Mouse (Mus musculus) hindbrain, embryonic 11.5 days (tissue): ENCODE data around the gene Wars2. TPM values are rescaled to one million over a fixed set of nuclear protein-coding genes. Genes with fewer than 3 reads are reported as not detected.
A peak's percentile ranks its signal among the peaks of the same experiment; 100 is the strongest.

ENCODE experiments used
- ATAC-seq: fragments of 200-750 bp; cut with Nextera tagmentation; 2 replicates; pipeline ENCODE4 v1.8.0; 2017; ENCODE audit warnings: mild to moderate bottlenecking, moderate TSS enrichment, moderate library complexity; ENCODE audit not compliant: low FRiP score
- DNase-seq: peaks from one replicate; pipeline ENCODE4 v3.0.0-alpha.2; 2015; ENCODE audit warnings: low spot score
- H3K27ac ChIP-seq: fragments of 300-500 bp; sonication (generic); 2 replicates; pipeline ENCODE4 v1.5.1; 2014; ENCODE audit warnings: mild to moderate bottlenecking, low read depth, low read length
- H3K27me3 ChIP-seq: fragments of 300-500 bp; sonication (generic); 2 replicates; pipeline ENCODE4 v1.6.1; 2014; ENCODE audit warnings: mild to moderate bottlenecking, low read length, moderate library complexity, mixed read lengths; ENCODE audit not compliant: control insufficient read depth, insufficient read depth
- H3K36me3 ChIP-seq: fragments of 300-500 bp; sonication (generic); 2 replicates; pipeline ENCODE4 v1.6.1; 2014; ENCODE audit warnings: mild to moderate bottlenecking, low read length, moderate library complexity, mixed read lengths; ENCODE audit not compliant: control insufficient read depth, insufficient read depth
- H3K4me1 ChIP-seq: fragments of 300-500 bp; sonication (generic); replicated peaks from 2 replicates; pipeline ENCODE4 v1.6.1; 2014; ENCODE audit warnings: low read length, mixed read lengths; ENCODE audit not compliant: control insufficient read depth, insufficient read depth
- H3K4me2 ChIP-seq: fragments of 300-500 bp; sonication (generic); replicated peaks from 2 replicates; pipeline ENCODE4 v1.6.1; 2014; ENCODE audit warnings: mild to moderate bottlenecking, low read depth, low read length
- H3K4me3 ChIP-seq: fragments of 300-500 bp; sonication (generic); 2 replicates; pipeline ENCODE4 v1.5.1; 2014; ENCODE audit warnings: low read depth, low read length
- H3K9ac ChIP-seq: fragments of 300-500 bp; sonication (generic); 2 replicates; pipeline ENCODE4 v1.6.1; 2014; ENCODE audit warnings: low read depth, low read length
- H3K9me3 ChIP-seq: fragments of 300-500 bp; sonication (generic); 2 replicates; pipeline ENCODE4 v1.6.1; 2016; ENCODE audit warnings: low read length; ENCODE audit not compliant: control insufficient read depth
- WGBS: fragments of 180-500 bp; shearing (Covaris S2); extraction: QIAGEN DNeasy Blood & Tissue Kit; methylation state at CpG from one replicate; pipeline ENCODE4 v1.1.7; 2014; 5-methylcytosine and 5-hydroxymethylcytosine counted together
- polyA plus RNA-seq: library from polyadenylated mRNA; unstranded; fragments of >200 nt; fragmentation: Nextera tagmentation; extraction: Ambion mirVana; gene quantifications from 2 replicates; pipeline ENCODE4 v1.2.1, GENCODE M21; 2014

The Wars2 gene
- polyA plus RNA-seq, 1 experiment from 2014 or later = 7.9 TPM

GRCm38 (mm10) chr3:99227807-99228206, 86.9 kb downstream of the Wars2 start:
- ATAC-seq (no peak), DNase-seq (no peak)
- WGBS = 81% methylated on average over 2 of the region's 2 CpGs
- Histone ChIP-seq H3K4me1 (no peaks in the 10 kb centered on the region), H3K27me3 (peaks cover 2% of the 10 kb centered on the region; the same call in 1 of the 2 replicates), H3K27ac (no peak overlapping the region), H3K9me3 (no peaks in the 10 kb centered on the region), H3K9ac (no peak overlapping the region), H3K4me2 (no peak overlapping the region), H3K36me3 (no peaks in the 10 kb centered on the region), H3K4me3 (no peak overlapping the region)

DNA sequence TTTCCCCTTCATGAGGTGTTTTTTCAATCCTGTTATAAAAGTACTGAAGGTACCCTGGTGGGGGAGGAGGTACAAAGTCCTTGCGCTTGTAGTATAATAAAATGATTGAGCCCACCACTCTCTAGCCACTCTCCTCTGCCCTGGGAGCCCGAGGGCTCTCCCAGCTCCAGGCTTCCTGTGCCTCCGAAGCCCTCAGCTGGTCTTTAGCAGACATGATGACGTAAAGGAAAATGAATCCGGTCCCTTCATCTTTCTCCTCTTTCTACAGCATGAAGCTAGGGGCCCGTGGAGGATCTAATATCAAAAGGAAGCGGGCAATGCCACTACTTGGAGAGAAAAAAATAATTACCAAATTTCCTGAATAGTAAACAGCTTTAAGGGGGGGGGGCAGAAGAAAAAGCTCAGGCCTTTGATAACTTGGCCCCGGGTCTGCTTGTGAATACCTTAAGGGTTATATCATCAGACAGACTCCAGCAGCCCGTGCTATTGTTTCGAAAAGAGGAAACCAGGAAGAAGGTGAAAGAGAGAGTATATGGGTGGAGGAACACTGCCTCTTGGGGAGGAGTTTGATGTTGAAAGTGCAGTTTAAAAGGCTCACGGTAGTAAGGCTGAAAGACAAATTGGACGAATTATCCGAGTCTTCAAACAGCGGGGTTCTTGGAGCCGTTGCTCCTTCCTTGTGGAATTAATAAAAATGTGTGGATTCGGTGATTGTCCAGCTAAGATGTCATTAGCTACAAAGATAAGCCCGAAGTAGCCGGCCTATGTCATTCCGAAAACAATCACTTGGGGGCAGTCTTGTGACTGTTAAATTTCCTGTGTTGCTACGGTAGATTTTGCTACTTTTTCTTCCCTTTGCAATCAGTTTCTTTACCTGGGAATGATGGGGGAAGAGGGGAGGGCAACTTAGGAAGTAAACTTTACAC, 92.8 kb downstream of the Wars2 start:
- Histone ChIP-seq H3K4me1 (peaks cover 3% of the 10 kb centered on the region), H3K27ac (no peak overlapping the region), H3K27me3 (peaks cover 49% of the 10 kb centered on the region), H3K9ac (no peak overlapping the region), H3K4me3 (no peak overlapping the region), H3K36me3 (no peaks in the 10 kb centered on the region), H3K4me2 (peak overlapping the region; percentile 23; the same call in 1 of the 2 replicates), H3K9me3 (no peaks in the 10 kb centered on the region)
- DNase-seq (peak; percentile 84), ATAC-seq (peak; percentile 46)
- WGBS = 6% methylated on average over 20 of the region's 20 CpGs

DNA sequence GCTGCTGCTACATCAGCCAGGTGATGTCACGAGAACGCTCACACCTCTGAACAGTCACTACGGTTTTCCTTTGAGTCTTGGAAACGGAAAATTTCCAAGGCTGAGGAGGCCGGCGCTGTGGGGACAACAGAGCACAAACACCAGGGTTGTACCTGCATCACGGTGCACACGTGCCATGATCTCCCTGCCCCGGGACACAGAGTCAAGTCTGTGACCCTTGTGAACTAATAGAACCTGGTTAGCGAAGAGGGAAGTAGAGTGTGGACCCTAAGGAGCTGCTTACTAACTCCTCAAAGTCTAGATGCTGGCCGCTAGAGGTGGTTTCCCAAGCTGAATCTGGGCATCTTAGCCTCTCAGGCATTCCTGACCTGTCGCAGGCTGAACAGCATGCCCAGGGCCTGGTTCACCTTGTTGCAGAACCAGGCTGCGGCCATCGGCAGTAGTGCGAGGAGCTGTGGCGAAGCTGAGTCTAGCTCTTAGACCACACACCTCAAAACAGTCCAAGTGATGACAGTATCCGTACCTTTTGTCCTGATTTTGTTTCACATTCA, 93.5 kb downstream of the Wars2 start:
- DNase-seq (no peak), ATAC-seq (peak; percentile 39)
- H3K4me3 ChIP-seq = no peak overlapping the region
- peaks cover 56% of the 10 kb centered on the region for H3K27me3 ChIP-seq
- H3K4me1 ChIP-seq = peaks cover 3% of the 10 kb centered on the region
- H3K9me3 ChIP-seq = no peaks in the 10 kb centered on the region
- no peak overlapping the region for H3K9ac ChIP-seq
- H3K36me3 ChIP-seq = no peaks in the 10 kb centered on the region
- no peak overlapping the region for H3K27ac ChIP-seq
- H3K4me2 ChIP-seq = peak overlapping the region; percentile 23; the same call in 1 of the 2 replicates
- 3% methylated on average over 17 of the region's 17 CpGs for WGBS

DNA sequence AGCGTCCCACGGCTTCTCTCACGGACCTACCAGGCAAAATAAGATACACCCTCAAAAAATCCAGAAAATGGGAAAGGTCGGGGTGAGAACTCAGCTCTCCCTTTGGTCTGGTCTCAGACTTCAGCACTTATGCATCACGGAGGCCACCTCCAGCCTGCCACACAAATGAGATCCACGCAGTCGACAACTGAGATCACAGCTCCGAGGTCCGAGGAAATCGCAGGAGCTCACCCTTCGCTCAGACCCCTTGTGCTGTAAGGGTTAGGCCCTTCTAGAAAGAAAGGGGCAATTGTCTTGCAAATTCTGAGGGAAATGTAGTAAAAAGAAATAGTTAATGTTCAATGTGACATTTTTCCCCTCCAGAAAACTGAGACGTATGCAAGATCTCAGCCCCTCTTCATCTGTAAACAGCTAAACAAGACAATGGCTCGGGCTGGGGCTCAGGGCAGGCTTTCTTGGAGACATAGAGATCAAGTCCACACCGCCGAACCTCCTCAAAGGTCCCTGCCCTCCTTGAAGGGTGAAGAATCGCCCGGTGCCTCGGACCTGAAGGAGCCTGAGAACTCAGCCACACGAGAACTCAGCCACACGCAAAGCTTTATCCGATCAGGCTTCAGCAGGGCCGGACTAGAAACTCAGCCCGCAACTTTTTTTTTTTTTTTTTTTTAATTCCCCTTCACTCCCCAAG, 94.4 kb downstream of the Wars2 start:
- peaks cover 3% of the 10 kb centered on the region for H3K4me1 ChIP-seq
- ATAC-seq (no peak), DNase-seq (peak; percentile 62)
- H3K9ac ChIP-seq = no peak overlapping the region
- H3K27me3 ChIP-seq = peaks cover 64% of the 10 kb centered on the region
- H3K4me3 ChIP-seq = no peak overlapping the region
- H3K36me3 ChIP-seq = no peaks in the 10 kb centered on the region
- WGBS = under 1% methylated on average over 23 of the region's 23 CpGs
- no peak overlapping the region for H3K4me2 ChIP-seq
- H3K27ac ChIP-seq = no peak overlapping the region
- H3K9me3 ChIP-seq = no peaks in the 10 kb centered on the region

DNA sequence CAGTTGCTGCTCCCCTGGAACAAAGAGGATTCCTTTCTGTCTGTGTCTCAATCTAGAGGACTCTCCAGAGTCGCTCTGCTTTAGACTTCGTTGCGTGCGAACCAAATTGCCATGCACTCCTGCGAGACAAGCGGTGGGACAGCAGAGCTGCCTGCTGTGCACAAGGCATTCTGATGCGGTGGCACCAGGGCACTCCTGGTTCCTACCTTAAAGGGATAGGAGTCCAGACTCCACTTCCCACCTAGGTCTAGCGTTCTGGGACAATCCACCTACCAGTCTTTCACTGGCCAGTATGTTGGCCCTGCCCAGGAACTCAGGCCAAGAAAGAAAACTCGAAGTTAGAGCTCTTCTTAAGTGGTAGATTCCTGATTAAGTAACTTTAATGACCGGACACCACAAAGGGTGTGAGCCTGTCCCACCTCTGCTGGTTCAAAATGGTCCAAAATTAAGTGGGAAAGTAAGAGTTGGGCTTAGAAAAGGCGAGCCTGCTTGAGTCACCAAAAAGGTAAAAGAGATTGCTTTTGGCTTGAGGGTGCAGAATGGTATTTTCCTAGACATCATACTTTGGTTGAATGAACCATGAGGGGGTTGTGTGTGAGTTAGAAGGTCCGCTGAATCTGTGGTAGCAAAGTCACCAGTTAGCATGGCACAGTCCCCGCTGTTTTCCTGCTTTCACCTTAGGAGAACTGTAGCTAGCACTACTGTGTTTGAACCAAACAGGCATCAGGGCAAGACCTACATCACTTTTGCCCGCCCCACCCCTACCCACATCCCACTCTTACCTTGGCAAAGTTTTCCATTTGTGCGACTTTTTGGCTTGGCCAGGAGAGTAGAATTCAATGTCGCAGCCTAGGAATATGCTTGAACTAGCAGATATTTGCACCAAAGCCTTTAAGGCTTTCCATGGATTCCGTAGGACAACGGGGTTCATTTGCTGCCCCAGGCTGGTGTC, 95.2 kb downstream of the Wars2 start:
- H3K4me3 ChIP-seq = no peak overlapping the region
- peaks cover 3% of the 10 kb centered on the region for H3K4me1 ChIP-seq
- no peaks in the 10 kb centered on the region for H3K36me3 ChIP-seq
- H3K4me2 ChIP-seq = no peak overlapping the region
- H3K27me3 ChIP-seq = peaks cover 72% of the 10 kb centered on the region
- no peaks in the 10 kb centered on the region for H3K9me3 ChIP-seq
- ATAC-seq = no peak
- no peak overlapping the region for H3K27ac ChIP-seq
- no peak overlapping the region for H3K9ac ChIP-seq
- WGBS = 3% methylated on average over 18 of the region's 18 CpGs
- DNase-seq = peak; percentile 55

DNA sequence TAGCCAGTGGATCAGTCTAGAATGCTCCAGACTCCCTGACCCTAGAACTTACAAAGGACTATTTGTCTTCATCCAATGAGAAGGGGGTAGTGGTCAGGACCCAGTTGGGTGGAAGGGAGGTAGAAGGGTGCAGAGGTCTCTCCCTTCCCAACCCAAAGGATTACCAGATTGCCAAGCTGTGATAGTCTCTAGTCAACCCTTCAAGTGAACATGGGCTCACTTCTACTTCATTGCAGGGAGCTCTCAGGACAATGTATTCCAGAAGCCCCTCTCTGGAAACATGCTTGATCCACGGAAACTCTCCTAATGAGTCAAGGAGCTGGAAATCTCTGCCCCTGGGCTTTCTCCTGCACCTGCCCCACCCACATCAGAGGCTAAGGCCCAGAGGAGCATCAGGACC, 97.8 kb downstream of the Wars2 start:
- DNase-seq (peak; percentile 48), ATAC-seq (no peak)
- Histone ChIP-seq H3K27me3 (peaks cover 94% of the 10 kb centered on the region), H3K36me3 (no peaks in the 10 kb centered on the region), H3K27ac (no peak overlapping the region), H3K9ac (no peak overlapping the region), H3K4me1 (peaks cover 3% of the 10 kb centered on the region), H3K4me2 (no peak overlapping the region), H3K9me3 (no peaks in the 10 kb centered on the region), H3K4me3 (no peak overlapping the region)
- WGBS = 5% methylated on average over 1 of the region's 1 CpGs

DNA sequence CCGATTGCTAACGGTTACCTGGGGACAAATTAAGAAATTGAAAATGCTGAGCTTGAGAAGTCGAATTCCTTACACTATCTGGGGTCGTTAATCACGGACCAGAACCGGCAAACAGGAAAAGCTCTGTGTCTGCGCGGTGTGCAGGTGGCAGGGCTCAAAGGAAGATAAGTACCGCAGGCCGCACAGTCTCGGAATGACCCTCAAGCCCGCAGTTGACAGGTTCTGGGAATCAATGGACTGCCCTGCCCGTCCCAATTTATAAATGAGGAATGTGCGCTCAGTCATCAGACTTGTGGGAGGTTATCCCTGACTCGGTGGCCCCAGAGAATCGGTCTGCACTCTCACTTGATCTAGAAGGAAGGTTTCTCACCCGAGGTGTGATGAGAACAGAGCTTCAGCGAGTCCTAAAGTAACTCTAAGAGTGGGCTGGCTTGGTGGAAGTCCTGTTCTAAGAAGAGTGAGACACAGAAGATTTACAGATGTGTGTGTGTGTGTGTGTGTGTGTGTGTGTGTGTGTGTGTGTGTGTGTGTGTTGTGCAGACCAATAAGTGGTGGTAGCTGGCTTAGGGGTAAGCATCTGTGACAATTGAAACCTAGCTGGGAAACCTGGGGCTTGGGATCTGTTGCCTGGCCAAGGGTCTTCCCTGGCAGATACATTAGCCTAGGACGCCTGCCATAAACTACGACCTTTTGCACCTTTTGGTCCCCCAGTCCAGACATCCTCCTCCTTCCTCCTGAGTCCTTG, 98.6 kb downstream of the Wars2 start:
- Histone ChIP-seq H3K4me3 (no peak overlapping the region), H3K27ac (no peak overlapping the region), H3K36me3 (no peaks in the 10 kb centered on the region), H3K9ac (no peak overlapping the region), H3K27me3 (peaks cover 95% of the 10 kb centered on the region), H3K4me1 (no peaks in the 10 kb centered on the region; the same call in 1 of the 2 replicates), H3K4me2 (no peak overlapping the region), H3K9me3 (no peaks in the 10 kb centered on the region)
- 2% methylated on average over 20 of the region's 20 CpGs for WGBS
- DNase-seq (peak; percentile 56), ATAC-seq (no peak)
